Mouse (Mus musculus) embryonic facial prominence, embryonic 13.5 days (tissue): ENCODE measurements at regions not wholly inside any gene's neighbourhood (a gene's known extent, or its start where the extent isn't known, plus 50 kb on each side); places are given as distances from the start of the nearest gene placed in this dataset.

ENCODE experiments used
- ATAC-seq: fragments of 200-750 bp; cut with Nextera tagmentation; 2 replicates; pipeline ENCODE4 v1.8.0; 2017; ENCODE audit warnings: low read depth; ENCODE audit not compliant: insufficient number of reproducible peaks, insufficient read depth, low FRiP score, low TSS enrichment
- H3K27ac ChIP-seq: fragments of 300-500 bp; sonication (generic); 2 replicates; pipeline ENCODE4 v1.5.1; 2015; ENCODE audit warnings: moderate library complexity, mild to moderate bottlenecking, inconsistent platforms
- H3K27me3 ChIP-seq: fragments of 300-500 bp; sonication (generic); 2 replicates; pipeline ENCODE4 v1.6.1; 2015; ENCODE audit warnings: mild to moderate bottlenecking, inconsistent platforms
- H3K36me3 ChIP-seq: fragments of 300-500 bp; sonication (generic); 2 replicates; pipeline ENCODE4 v1.6.1; 2015; ENCODE audit warnings: mild to moderate bottlenecking, inconsistent platforms
- H3K4me1 ChIP-seq: fragments of 300-500 bp; sonication (generic); 2 replicates; pipeline ENCODE4 v1.6.1; 2015; ENCODE audit warnings: inconsistent platforms
- H3K4me2 ChIP-seq: fragments of 300-500 bp; sonication (generic); 2 replicates; pipeline ENCODE4 v1.6.1; 2015; ENCODE audit warnings: moderate library complexity, mild to moderate bottlenecking, inconsistent platforms
- H3K4me3 ChIP-seq: fragments of 300-500 bp; sonication (generic); 2 replicates; pipeline ENCODE4 v1.5.1; 2015; ENCODE audit warnings: mild to moderate bottlenecking, inconsistent platforms
- H3K9ac ChIP-seq: fragments of 300-500 bp; sonication (generic); 2 replicates; pipeline ENCODE4 v1.6.1; 2015; ENCODE audit warnings: mild to moderate bottlenecking, inconsistent platforms
- H3K9me3 ChIP-seq: fragments of 300-500 bp; sonication (generic); 2 replicates; pipeline ENCODE4 v1.6.1; 2016; ENCODE audit warnings: inconsistent platforms
- WGBS: fragments of 180-500 bp; shearing (Covaris S2); methylation state at CpG from one replicate; pipeline ENCODE4 v1.1.7; 2015; ENCODE audit warnings: mixed read lengths; 5-methylcytosine and 5-hydroxymethylcytosine counted together

- no peak overlapping the region for H3K9ac ChIP-seq
- WGBS = 70% methylated on average over 2 of the region's 2 CpGs
Measured at GRCm38 (mm10) chr17:27339261-27339660, 135.0 kb upstream of the Lemd2 start.

GRCm38 (mm10) chr17:27335621-27336020 is 131.4 kb upstream of the Lemd2 start:
- Histone ChIP-seq H3K9me3 (no peaks in the 10 kb centered on the region), H3K4me2 (no peak overlapping the region), H3K4me3 (no peak overlapping the region), H3K9ac (no peak overlapping the region), H3K36me3 (no peaks in the 10 kb centered on the region), H3K4me1 (peaks cover 16% of the 10 kb centered on the region), H3K27ac (no peak overlapping the region), H3K27me3 (no peaks in the 10 kb centered on the region)
- 44% methylated on average over 4 of the region's 4 CpGs for WGBS
- ATAC-seq = no peak

More at GRCm38 (mm10) chr17:27339261-27339660, 135.0 kb upstream of the Lemd2 start:
- Histone ChIP-seq H3K4me2 (no peak overlapping the region), H3K9me3 (no peaks in the 10 kb centered on the region), H3K4me1 (peaks cover 24% of the 10 kb centered on the region), H3K27me3 (no peaks in the 10 kb centered on the region), H3K27ac (no peak overlapping the region), H3K36me3 (no peaks in the 10 kb centered on the region), H3K4me3 (no peak overlapping the region)
- no peak for ATAC-seq

DNA sequence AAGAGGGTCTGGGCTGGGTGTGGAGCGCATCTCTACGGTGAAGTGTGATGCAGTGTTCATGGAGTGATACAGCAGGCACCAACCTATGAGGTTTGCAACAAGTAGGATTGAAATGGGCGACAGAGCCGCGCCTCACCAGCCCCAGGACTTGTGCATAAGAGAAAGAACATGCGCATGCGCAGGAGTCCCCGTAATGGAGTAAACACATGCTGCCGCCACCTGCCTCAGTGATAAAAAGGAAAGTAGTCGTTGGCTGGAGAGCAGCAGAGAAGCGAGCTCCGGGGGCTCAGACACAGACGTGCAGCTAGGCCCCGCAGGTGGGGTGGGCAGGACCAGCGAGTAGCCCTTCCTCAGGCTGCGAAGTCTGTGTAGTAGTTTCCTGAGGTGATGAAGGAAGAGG is 129.3 kb upstream of the Lemd2 start:
- no peak overlapping the region for H3K27ac ChIP-seq
- no peak overlapping the region for H3K4me2 ChIP-seq
- H3K9ac ChIP-seq = no peak overlapping the region
- peaks cover 16% of the 10 kb centered on the region for H3K4me1 ChIP-seq
- H3K36me3 ChIP-seq = no peaks in the 10 kb centered on the region
- no peak for ATAC-seq
- H3K9me3 ChIP-seq = no peaks in the 10 kb centered on the region
- 79% methylated on average over 16 of the region's 16 CpGs for WGBS
- no peaks in the 10 kb centered on the region for H3K27me3 ChIP-seq
- H3K4me3 ChIP-seq = no peak overlapping the region

- Histone ChIP-seq H3K4me3 (no peak overlapping the region), H3K36me3 (no peaks in the 10 kb centered on the region), H3K9ac (no peak overlapping the region), H3K4me1 (peaks cover 16% of the 10 kb centered on the region), H3K27me3 (no peaks in the 10 kb centered on the region), H3K27ac (no peak overlapping the region), H3K4me2 (no peak overlapping the region), H3K9me3 (no peaks in the 10 kb centered on the region)
- ATAC-seq = no peak
- WGBS = 82% methylated on average over 6 of the region's 6 CpGs
Measured at GRCm38 (mm10) chr17:27333141-27333540, 128.9 kb upstream of the Lemd2 start.

DNA sequence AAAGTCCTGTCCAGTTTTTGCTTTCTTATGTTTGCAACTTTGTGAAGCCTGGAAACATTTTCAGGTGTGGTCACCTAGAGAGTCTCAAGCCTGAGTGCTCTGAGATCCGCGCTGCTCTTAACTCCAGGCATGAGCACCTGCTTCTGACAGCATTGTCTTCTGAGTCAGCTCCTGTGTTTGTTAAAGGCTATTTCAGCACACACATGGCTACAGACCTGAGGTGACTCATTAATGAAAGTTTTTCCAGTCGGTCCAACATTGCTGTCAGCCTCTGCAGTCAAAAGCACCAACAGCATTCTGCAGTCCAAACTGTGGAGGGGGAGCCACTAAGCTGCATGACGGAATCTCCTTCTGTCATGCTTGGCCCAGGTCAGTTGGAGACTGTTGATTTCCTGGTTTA is 127.8 kb upstream of the Lemd2 start:
- Histone ChIP-seq H3K9me3 (no peaks in the 10 kb centered on the region), H3K4me3 (no peak overlapping the region), H3K4me2 (no peak overlapping the region), H3K36me3 (no peaks in the 10 kb centered on the region), H3K27ac (no peak overlapping the region), H3K4me1 (peaks cover 16% of the 10 kb centered on the region), H3K9ac (no peak overlapping the region), H3K27me3 (no peaks in the 10 kb centered on the region)
- no peak for ATAC-seq
- 86% methylated on average over 4 of the region's 4 CpGs for WGBS

DNA sequence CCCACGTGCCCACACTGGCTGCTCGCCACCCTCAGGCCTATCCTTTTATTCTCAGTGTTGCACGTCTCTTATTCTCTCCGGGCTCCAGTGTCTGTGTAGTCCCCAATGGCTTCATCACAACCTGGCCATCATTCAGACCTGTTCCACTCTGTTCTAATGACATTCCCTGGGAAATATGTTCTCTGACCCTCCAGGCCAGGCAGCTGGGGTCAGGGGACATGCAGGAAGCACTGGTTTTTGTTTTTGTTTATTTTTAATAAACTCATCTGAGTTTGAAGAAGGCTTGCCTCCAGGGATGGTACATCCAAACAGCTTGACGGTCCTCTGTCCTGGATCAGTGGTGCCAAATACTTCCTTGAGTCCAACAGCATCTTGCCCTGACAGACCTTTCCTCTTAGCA is 127.4 kb upstream of the Lemd2 start:
- H3K9me3 ChIP-seq = no peaks in the 10 kb centered on the region
- ATAC-seq = no peak
- H3K36me3 ChIP-seq = no peaks in the 10 kb centered on the region
- no peak overlapping the region for H3K27ac ChIP-seq
- no peak overlapping the region for H3K4me3 ChIP-seq
- H3K4me1 ChIP-seq = peaks cover 16% of the 10 kb centered on the region
- H3K4me2 ChIP-seq = no peak overlapping the region
- WGBS = 76% methylated on average over 5 of the region's 5 CpGs
- no peaks in the 10 kb centered on the region; the same call in 1 of the 2 replicates for H3K27me3 ChIP-seq
- H3K9ac ChIP-seq = no peak overlapping the region

- 59% methylated on average over 6 of the region's 6 CpGs for WGBS
- ATAC-seq = no peak
Measured at GRCm38 (mm10) chr17:27329791-27330190, 125.5 kb upstream of the Lemd2 start.

GRCm38 (mm10) chr17:27329183-27329582 is 124.9 kb upstream of the Lemd2 start:
- ATAC-seq = no peak
- Histone ChIP-seq H3K4me1 (peaks cover 10% of the 10 kb centered on the region), H3K4me3 (no peak overlapping the region), H3K4me2 (no peak overlapping the region), H3K9ac (no peak overlapping the region), H3K27ac (no peak overlapping the region), H3K9me3 (no peaks in the 10 kb centered on the region; the same call in 1 of the 2 replicates), H3K27me3 (peaks cover 22% of the 10 kb centered on the region), H3K36me3 (no peaks in the 10 kb centered on the region)
- 82% methylated on average over 8 of the region's 8 CpGs for WGBS

More at GRCm38 (mm10) chr17:27329791-27330190, 125.5 kb upstream of the Lemd2 start:
- Histone ChIP-seq H3K4me1 (peaks cover 9% of the 10 kb centered on the region), H3K4me3 (no peak overlapping the region), H3K9ac (no peak overlapping the region), H3K4me2 (no peak overlapping the region), H3K27ac (no peak overlapping the region), H3K27me3 (peaks cover 16% of the 10 kb centered on the region), H3K9me3 (no peaks in the 10 kb centered on the region; the same call in 1 of the 2 replicates), H3K36me3 (no peaks in the 10 kb centered on the region)

DNA sequence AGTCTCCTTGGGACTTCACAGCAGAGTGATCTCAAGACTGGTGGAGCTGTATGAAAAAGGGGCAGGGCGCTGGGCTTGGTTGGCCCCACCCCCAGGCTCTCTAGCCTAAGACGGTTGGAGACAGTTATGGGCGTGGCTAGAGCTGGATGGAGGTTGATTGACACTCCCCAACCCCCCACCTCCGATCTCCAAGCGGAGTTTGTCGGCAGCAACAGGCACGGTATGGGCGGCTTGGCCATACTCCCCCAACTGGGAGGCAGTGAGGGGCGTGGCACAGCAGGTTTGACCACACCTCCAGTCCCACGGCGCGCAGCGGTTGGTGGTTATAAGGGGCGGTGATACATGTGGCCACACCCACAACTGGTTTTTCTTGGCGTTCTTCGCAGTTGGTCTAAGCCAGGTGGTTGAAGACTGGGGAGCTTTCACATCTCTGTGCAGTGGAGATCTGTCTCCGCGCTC is 120.8 kb upstream of the Lemd2 start:
- H3K27ac ChIP-seq = no peak overlapping the region
- peak overlapping the region; percentile 55 for H3K4me2 ChIP-seq
- no peak overlapping the region for H3K9ac ChIP-seq
- WGBS = 8% methylated on average over 18 of the region's 18 CpGs
- peaks cover 22% of the 10 kb centered on the region for H3K27me3 ChIP-seq
- peak; percentile 69 for ATAC-seq
- no peaks in the 10 kb centered on the region for H3K36me3 ChIP-seq
- peak overlapping the region; percentile 31 for H3K4me3 ChIP-seq
- H3K4me1 ChIP-seq = peaks cover 10% of the 10 kb centered on the region
- H3K9me3 ChIP-seq = no peaks in the 10 kb centered on the region; the same call in 1 of the 2 replicates

- no peak overlapping the region for H3K9ac ChIP-seq
- peaks cover 10% of the 10 kb centered on the region for H3K4me1 ChIP-seq
Measured at GRCm38 (mm10) chr17:27323513-27323912, 119.2 kb upstream of the Lemd2 start.

DNA sequence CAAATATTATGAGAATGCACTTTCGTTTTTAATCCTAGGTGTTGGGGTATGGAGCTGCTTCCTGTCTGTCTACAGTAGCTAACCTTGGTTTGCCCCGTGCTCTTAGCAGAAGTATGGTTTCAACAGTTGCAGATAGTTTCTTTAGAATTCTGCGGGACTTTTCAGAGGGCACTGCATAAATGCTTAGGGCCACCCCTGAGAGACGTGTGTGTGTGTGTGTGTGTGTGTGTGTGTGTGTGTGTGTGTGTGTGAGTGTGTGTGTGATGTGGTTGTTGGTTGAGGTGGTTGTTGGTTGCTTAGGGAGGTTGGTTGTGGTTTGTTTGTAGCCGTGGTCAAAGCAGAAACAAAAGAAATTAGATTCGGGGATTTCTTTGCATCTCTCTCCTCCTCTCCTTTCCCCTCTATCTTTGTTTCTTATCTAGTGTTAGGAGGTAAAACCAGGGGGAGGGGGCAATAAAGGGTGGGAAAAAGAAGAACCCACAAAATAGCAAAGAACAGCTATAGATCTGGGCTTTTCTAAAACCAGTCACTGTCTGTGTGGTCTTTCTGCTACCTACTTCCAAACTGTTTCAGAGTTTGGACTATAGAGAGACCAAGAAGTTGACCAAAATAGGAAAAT is 118.7 kb upstream of the Lemd2 start:
- Histone ChIP-seq H3K9ac (no peak overlapping the region), H3K4me2 (no peak overlapping the region), H3K36me3 (no peaks in the 10 kb centered on the region), H3K9me3 (no peaks in the 10 kb centered on the region; the same call in 1 of the 2 replicates), H3K27me3 (peaks cover 22% of the 10 kb centered on the region), H3K27ac (no peak overlapping the region), H3K4me3 (no peak overlapping the region), H3K4me1 (peaks cover 13% of the 10 kb centered on the region)
- no peak for ATAC-seq
- 75% methylated on average over 6 of the region's 6 CpGs for WGBS

More at GRCm38 (mm10) chr17:27323513-27323912, 119.2 kb upstream of the Lemd2 start:
- WGBS = 70% methylated on average over 2 of the region's 2 CpGs
- Histone ChIP-seq H3K27me3 (peaks cover 22% of the 10 kb centered on the region), H3K36me3 (no peaks in the 10 kb centered on the region), H3K9me3 (no peaks in the 10 kb centered on the region; the same call in 1 of the 2 replicates), H3K27ac (no peak overlapping the region), H3K4me2 (no peak overlapping the region), H3K4me3 (no peak overlapping the region)
- no peak for ATAC-seq

DNA sequence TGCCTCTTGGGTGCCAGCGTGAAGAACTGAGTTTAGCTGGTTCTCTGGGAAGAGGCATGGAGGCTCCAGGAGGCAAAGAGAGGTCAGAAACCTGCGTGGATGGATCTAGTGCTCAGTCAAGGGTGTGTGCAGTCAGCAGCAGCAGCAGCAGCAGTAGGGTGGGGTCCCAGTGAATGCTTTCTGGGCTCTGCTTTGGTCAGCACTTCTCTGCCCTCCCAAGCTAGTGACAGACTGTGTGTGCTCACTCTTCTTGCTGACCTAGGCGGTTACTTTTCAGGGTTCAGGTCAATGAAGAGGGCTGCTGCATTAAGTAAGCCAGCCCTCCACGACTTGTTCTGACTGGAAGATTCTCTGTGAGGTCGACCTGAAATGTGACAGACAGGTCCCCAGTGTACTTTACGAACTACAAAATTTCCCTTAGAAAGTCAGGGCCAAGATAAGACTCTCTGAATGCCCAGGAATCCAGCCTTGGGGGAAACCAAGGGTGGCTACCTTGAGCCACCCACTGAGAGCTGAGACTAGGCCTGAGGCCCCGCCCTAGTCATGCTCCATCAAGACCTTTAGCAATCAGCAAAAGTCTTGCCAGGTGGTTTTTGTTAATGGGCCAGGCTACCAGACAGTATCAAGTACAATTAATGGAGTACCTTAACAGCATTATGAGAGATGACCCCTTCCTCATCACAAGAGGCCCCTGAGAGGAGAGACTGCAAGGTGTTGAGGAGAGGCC is 114.9 kb upstream of the Lemd2 start:
- no peak overlapping the region for H3K4me2 ChIP-seq
- no peaks in the 10 kb centered on the region for H3K36me3 ChIP-seq
- H3K4me1 ChIP-seq = peaks cover 16% of the 10 kb centered on the region
- H3K27ac ChIP-seq = no peak overlapping the region
- no peaks in the 10 kb centered on the region for H3K9me3 ChIP-seq
- H3K9ac ChIP-seq = no peak overlapping the region
- H3K27me3 ChIP-seq = 0 out of 2 replicates have a peak, but pooled peaks cover under 1% of the 10 kb centered on the region
- no peak overlapping the region for H3K4me3 ChIP-seq
- no peak for ATAC-seq
- WGBS = 70% methylated on average over 7 of the region's 7 CpGs
